Mouse (Mus musculus) heart, embryonic 12.5 days (tissue): ENCODE results near the gene Immp2l. TPM values are rescaled to one million over a fixed set of nuclear protein-coding genes. Genes with fewer than 3 reads are reported as not detected.

Experiments
- ATAC-seq: fragments of 200-750 bp; cut with Nextera tagmentation; 2 replicates; pipeline ENCODE4 v1.8.0; 2017; ENCODE audit warnings: moderate TSS enrichment, moderate library complexity; ENCODE audit not compliant: insufficient number of reproducible peaks, low FRiP score
- H3K27ac ChIP-seq: fragments of 300-500 bp; sonication (generic); 2 replicates; pipeline ENCODE4 v1.5.1; 2016; ENCODE audit warnings: mild to moderate bottlenecking, moderate library complexity; ENCODE audit not compliant: poor library complexity, severe bottlenecking
- H3K27me3 ChIP-seq: fragments of 300-500 bp; sonication (generic); replicated peaks from 2 replicates; pipeline ENCODE4 v1.6.1; 2016; ENCODE audit warnings: mild to moderate bottlenecking, moderate library complexity
- H3K36me3 ChIP-seq: fragments of 300-500 bp; sonication (generic); 2 replicates; pipeline ENCODE4 v1.6.1; 2016; ENCODE audit warnings: mild to moderate bottlenecking, moderate library complexity
- H3K4me1 ChIP-seq: fragments of 300-500 bp; sonication (generic); replicated peaks from 2 replicates; pipeline ENCODE4 v1.6.1; 2016; ENCODE audit warnings: mild to moderate bottlenecking
- H3K4me2 ChIP-seq: fragments of 300-500 bp; sonication (generic); 2 replicates; pipeline ENCODE4 v1.6.1; 2016; ENCODE audit warnings: mild to moderate bottlenecking, moderate library complexity
- H3K4me3 ChIP-seq: fragments of 300-500 bp; sonication (generic); 2 replicates; pipeline ENCODE4 v1.5.1; 2016; ENCODE audit warnings: mild to moderate bottlenecking
- H3K9ac ChIP-seq: fragments of 300-500 bp; sonication (generic); 2 replicates; pipeline ENCODE4 v1.6.1; 2016; ENCODE audit warnings: mild to moderate bottlenecking, moderate library complexity
- H3K9me3 ChIP-seq: fragments of 300-500 bp; sonication (generic); replicated peaks from 2 replicates; pipeline ENCODE4 v1.6.1; 2016; ENCODE audit warnings: mild to moderate bottlenecking, moderate library complexity
- WGBS: fragments of 180-500 bp; shearing (Covaris S2); methylation state at CpG from one replicate; pipeline ENCODE4 v1.1.7; 2016; 5-methylcytosine and 5-hydroxymethylcytosine counted together
- polyA plus RNA-seq: library from polyadenylated mRNA; unstranded; fragments of >200 nt; fragmentation: Nextera tagmentation; extraction: Ambion mirVana; gene quantifications from 2 replicates; pipeline ENCODE4 v1.2.1, GENCODE M21; 2016

The Immp2l gene
- polyA plus RNA-seq, 1 experiment from 2014 or later, result 12.4 TPM

- H3K4me2 ChIP-seq, result no peak overlapping the region
- no peak overlapping the region for H3K4me3 ChIP-seq
- no peaks in the 10 kb centered on the region for H3K9me3 ChIP-seq
- WGBS, result 86% methylated on average over 4 of the region's 4 CpGs
- H3K27ac ChIP-seq, result no peak overlapping the region
- H3K36me3 ChIP-seq, result no peaks in the 10 kb centered on the region
- no peaks in the 10 kb centered on the region for H3K4me1 ChIP-seq
- H3K9ac ChIP-seq, result no peak overlapping the region
- no peak for ATAC-seq
- no peaks in the 10 kb centered on the region for H3K27me3 ChIP-seq
These were observed 292.5 kb downstream of the Immp2l start for GRCm38 (mm10) chr12:41316426-41316825.

DNA sequence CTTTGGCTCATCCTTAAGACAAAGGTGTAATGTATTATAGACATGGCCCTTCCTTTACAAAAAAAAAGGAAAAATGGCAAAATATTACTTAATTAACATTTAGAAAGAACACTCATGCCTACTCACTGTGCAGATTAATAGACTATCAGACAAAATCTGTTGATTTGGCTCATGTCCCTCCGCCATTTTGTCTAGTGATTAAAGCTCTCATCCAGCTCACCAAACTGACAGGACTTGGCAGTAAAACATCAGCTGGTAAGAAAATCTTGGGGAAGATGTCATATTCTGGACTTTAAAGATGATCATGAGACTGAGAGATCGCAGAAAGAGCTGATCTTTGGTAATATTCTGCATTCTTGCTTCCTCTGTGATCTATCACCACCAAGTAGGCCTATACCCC, 293.5 kb downstream of the Immp2l start:
- no peak overlapping the region for H3K27ac ChIP-seq
- H3K9ac ChIP-seq, result no peak overlapping the region
- no peak overlapping the region for H3K4me3 ChIP-seq
- WGBS, result 86% methylated on average over 2 of the region's 2 CpGs
- ATAC-seq, result no peak
- no peaks in the 10 kb centered on the region for H3K4me1 ChIP-seq
- H3K27me3 ChIP-seq, result no peaks in the 10 kb centered on the region
- no peaks in the 10 kb centered on the region for H3K36me3 ChIP-seq
- H3K9me3 ChIP-seq, result no peaks in the 10 kb centered on the region
- no peak overlapping the region for H3K4me2 ChIP-seq

- ATAC-seq, result no peak
- H3K9ac ChIP-seq, result no peak overlapping the region
- no peak overlapping the region for H3K4me2 ChIP-seq
- H3K27ac ChIP-seq, result no peak overlapping the region
- no peaks in the 10 kb centered on the region for H3K4me1 ChIP-seq
- no peaks in the 10 kb centered on the region for H3K27me3 ChIP-seq
- no peaks in the 10 kb centered on the region for H3K9me3 ChIP-seq
- WGBS, result 75% methylated on average over 1 of the region's 1 CpGs
- H3K36me3 ChIP-seq, result no peaks in the 10 kb centered on the region
- H3K4me3 ChIP-seq, result no peak overlapping the region
These were observed 298.1 kb downstream of the Immp2l start for GRCm38 (mm10) chr12:41322018-41322417.

DNA sequence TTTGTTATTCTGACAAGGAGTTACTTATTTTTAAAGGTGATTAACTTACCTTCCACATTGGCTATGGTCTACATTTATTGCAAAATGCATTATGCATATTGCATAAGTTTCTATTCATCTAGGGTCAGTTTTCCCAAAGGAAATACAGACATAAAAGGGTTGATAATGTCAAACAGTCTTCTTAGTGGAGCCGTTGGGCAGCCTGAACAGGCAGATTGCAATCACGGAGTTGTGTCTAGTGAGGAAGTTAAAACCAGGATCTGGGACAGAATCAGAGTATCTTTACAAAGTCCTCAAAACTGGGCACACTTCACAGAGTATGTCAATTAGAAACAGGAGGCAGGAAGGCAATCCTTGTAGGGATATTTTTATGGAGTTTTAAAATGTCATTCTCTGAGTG, 300.5 kb downstream of the Immp2l start:
- WGBS, result 59% methylated on average over 2 of the region's 2 CpGs
- Histone ChIP-seq H3K4me1 (no peaks in the 10 kb centered on the region), H3K27ac (no peak overlapping the region), H3K27me3 (no peaks in the 10 kb centered on the region), H3K9ac (no peak overlapping the region), H3K4me3 (no peak overlapping the region), H3K36me3 (no peaks in the 10 kb centered on the region), H3K4me2 (no peak overlapping the region), H3K9me3 (no peaks in the 10 kb centered on the region)
- ATAC-seq, result no peak

- no peak overlapping the region for H3K4me3 ChIP-seq
- H3K36me3 ChIP-seq, result no peaks in the 10 kb centered on the region
- no peak overlapping the region for H3K4me2 ChIP-seq
- H3K9me3 ChIP-seq, result no peaks in the 10 kb centered on the region
- no peak overlapping the region for H3K9ac ChIP-seq
- ATAC-seq, result no peak
- H3K4me1 ChIP-seq, result no peaks in the 10 kb centered on the region
- H3K27ac ChIP-seq, result no peak overlapping the region
- 68% methylated on average over 2 of the region's 2 CpGs for WGBS
- H3K27me3 ChIP-seq, result no peaks in the 10 kb centered on the region
These were observed 301.9 kb downstream of the Immp2l start for GRCm38 (mm10) chr12:41325756-41326155.

DNA sequence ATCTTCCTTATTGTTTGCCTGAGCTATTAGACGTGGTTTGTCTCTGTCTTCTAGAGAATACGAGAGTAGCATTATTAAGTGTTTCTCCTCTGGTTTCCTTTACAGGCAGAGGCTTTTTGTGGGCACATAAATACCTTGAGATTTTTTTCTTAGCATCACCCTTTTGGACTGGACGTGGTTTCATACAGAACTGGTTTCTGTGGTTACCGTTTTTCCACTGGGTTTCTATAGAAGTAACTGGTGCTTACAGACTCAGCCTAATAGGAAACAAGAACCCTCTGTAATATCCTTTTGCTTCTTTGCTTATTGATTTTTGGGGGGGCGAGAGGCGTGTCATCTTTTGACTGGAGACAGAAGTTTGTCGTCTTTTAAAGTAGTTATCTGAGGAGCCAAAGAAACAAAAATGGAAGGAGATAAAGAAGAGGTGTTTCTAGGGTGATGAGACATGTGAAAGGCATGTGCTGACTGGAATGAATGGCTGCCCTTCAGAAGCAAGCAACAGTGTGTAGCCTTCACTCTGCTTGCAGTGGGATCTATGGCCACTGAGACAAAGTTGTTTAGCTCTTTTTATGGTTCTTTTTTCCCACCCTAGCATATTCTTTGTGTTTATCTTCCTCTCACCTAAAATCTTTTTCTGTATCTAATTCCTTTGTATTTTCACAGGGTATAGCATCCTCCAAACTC, 307.2 kb downstream of the Immp2l start:
- no peak overlapping the region for H3K27ac ChIP-seq
- no peaks in the 10 kb centered on the region for H3K27me3 ChIP-seq
- ATAC-seq, result no peak
- H3K9ac ChIP-seq, result no peak overlapping the region
- H3K9me3 ChIP-seq, result no peaks in the 10 kb centered on the region
- no peak overlapping the region for H3K4me2 ChIP-seq
- no peak overlapping the region for H3K4me3 ChIP-seq
- 41% methylated on average over 7 of the region's 7 CpGs for WGBS
- H3K4me1 ChIP-seq, result peaks cover 10% of the 10 kb centered on the region
- no peaks in the 10 kb centered on the region for H3K36me3 ChIP-seq

DNA sequence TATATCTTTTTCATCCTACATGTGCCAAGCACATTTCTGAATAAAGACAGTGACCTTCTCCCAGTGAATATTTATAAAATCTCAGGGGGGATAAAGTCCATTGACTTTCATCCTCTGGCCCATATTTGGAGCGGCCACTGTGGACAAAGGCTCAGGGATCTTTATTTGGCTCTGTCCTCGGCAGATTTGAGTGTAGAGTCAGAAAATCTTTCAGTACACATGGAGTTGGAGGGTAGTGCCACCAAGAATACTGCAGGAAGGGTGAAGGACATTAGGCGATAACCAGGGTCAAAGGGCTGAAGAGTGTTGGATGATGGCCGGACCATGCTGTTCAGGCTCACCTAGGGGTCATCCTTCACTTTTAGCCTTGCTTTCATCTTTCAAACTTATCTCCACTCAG, 321.7 kb downstream of the Immp2l start:
- Histone ChIP-seq H3K27ac (no peak overlapping the region), H3K4me1 (peaks cover 3% of the 10 kb centered on the region; the same call in 1 of the 2 replicates), H3K4me2 (no peak overlapping the region), H3K9ac (no peak overlapping the region), H3K27me3 (no peaks in the 10 kb centered on the region), H3K4me3 (no peak overlapping the region), H3K9me3 (no peaks in the 10 kb centered on the region), H3K36me3 (no peaks in the 10 kb centered on the region)
- WGBS, result 77% methylated on average over 4 of the region's 4 CpGs
- no peak for ATAC-seq

DNA sequence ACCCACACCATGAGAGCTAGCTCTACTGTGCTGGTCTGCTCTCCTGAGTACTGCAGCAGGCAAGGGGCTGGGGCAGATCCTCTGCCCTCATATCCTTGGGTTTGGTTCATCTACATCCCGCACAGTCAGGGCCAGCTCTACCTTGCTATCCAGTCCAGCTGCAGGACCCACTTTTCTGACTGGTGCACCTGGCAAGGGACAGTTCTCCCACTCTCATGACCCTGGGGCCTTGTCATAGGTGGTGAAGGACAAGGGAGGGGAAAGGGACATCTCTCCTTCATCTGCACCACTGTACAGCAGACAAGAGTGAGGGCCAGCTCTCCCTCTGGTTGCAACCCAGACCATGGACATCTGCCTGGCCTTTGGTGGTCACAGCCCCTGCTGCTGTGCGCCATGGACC, 323.6 kb downstream of the Immp2l start:
- Histone ChIP-seq H3K36me3 (no peaks in the 10 kb centered on the region), H3K4me2 (no peak overlapping the region), H3K9me3 (no peaks in the 10 kb centered on the region), H3K4me1 (peaks cover 3% of the 10 kb centered on the region; the same call in 1 of the 2 replicates), H3K9ac (no peak overlapping the region), H3K4me3 (no peak overlapping the region), H3K27me3 (no peaks in the 10 kb centered on the region), H3K27ac (no peak overlapping the region)
- WGBS, result 89% methylated on average over 2 of the region's 2 CpGs
- ATAC-seq, result no peak

DNA sequence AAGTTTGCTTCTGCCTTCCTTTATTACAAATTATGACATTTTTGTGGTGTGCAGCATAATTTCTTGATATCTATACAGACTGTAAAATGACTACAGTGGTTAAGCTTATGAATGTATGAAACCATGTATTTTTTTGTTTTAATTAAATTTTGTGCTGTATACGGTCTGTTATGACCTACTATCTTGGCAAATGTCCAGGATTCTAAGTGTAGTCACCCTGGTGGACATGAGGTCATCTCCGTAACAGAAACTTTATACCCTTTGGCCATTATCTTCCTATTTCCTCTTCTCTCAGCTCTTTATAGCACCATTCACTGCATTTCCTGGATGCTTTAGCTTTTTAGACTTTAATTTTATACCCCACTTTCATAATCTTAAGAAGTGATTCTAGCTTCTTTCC, 325.5 kb downstream of the Immp2l start:
- Histone ChIP-seq H3K27me3 (no peaks in the 10 kb centered on the region), H3K36me3 (no peaks in the 10 kb centered on the region), H3K9ac (no peak overlapping the region), H3K4me2 (no peak overlapping the region), H3K9me3 (no peaks in the 10 kb centered on the region), H3K27ac (no peak overlapping the region), H3K4me1 (peaks cover 3% of the 10 kb centered on the region; the same call in 1 of the 2 replicates), H3K4me3 (no peak overlapping the region)
- 38% methylated on average over 2 of the region's 2 CpGs for WGBS
- ATAC-seq, result no peak

GRCm38 (mm10) chr12:41349814-41350213, 325.9 kb downstream of the Immp2l start:
- ATAC-seq, result no peak
- Histone ChIP-seq H3K36me3 (no peaks in the 10 kb centered on the region), H3K9ac (no peak overlapping the region), H3K27me3 (no peaks in the 10 kb centered on the region), H3K4me3 (no peak overlapping the region), H3K9me3 (no peaks in the 10 kb centered on the region), H3K27ac (no peak overlapping the region), H3K4me1 (peaks cover 3% of the 10 kb centered on the region; the same call in 1 of the 2 replicates), H3K4me2 (no peak overlapping the region)
- 56% methylated on average over 2 of the region's 2 CpGs for whole genome bisulfite sequencing

DNA sequence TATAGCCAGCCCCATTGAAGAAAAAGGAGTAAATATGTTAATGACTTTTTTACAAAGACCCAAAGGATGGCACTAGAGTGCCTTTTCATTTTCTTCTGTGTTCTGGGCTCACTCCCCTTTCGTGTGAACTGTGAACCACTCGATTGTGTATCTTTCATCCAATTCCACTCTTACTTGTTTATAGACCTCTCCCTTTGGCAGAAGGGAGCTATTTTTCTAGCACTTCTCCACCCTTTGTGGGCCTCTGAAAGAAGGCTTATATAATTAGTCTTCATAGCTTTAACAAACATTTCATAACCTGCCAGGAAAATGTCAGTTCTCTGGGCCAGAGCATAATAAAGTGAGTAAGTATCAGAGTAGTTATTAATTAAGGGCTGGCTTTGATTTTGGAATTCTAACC, 327.4 kb downstream of the Immp2l start:
- H3K4me3 ChIP-seq, result no peak overlapping the region
- ATAC-seq, result no peak
- H3K9me3 ChIP-seq, result no peaks in the 10 kb centered on the region
- no peak overlapping the region for H3K27ac ChIP-seq
- 76% methylated on average over 2 of the region's 2 CpGs for WGBS
- no peaks in the 10 kb centered on the region for H3K27me3 ChIP-seq
- H3K36me3 ChIP-seq, result no peaks in the 10 kb centered on the region
- peaks cover 3% of the 10 kb centered on the region; the same call in 1 of the 2 replicates for H3K4me1 ChIP-seq
- H3K9ac ChIP-seq, result no peak overlapping the region
- H3K4me2 ChIP-seq, result no peak overlapping the region

DNA sequence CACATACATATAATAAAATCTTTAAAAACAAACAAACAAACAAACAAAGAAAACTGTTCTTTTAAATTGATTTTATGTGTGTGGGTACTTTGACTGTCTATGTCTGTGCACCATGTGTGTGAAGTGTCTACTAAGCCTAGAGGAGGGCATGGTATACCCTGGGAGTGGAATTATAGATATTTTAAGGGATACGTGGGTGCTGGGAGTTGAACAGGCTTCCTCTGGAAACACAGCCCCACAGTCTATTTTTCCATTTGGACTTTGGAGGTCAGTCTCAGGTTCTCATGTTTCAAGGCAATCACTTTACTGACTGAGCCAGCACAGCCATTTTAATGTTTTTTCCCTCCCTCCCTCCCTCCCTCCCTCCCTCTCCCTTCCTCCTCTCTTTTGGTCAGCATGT, 331.0 kb downstream of the Immp2l start:
- ATAC-seq, result no peak

More for the DNA sequence above, 331.0 kb downstream of the Immp2l start:
- WGBS, result 80% methylated on average over 1 of the region's 1 CpGs
- Histone ChIP-seq H3K36me3 (no peaks in the 10 kb centered on the region), H3K4me2 (no peak overlapping the region), H3K27ac (no peak overlapping the region), H3K9me3 (no peaks in the 10 kb centered on the region), H3K9ac (no peak overlapping the region), H3K27me3 (no peaks in the 10 kb centered on the region), H3K4me3 (no peak overlapping the region), H3K4me1 (no peaks in the 10 kb centered on the region)
